Comparison of ENCODE assay signal across 9 mouse cellular contexts in the genomic region with DNA sequence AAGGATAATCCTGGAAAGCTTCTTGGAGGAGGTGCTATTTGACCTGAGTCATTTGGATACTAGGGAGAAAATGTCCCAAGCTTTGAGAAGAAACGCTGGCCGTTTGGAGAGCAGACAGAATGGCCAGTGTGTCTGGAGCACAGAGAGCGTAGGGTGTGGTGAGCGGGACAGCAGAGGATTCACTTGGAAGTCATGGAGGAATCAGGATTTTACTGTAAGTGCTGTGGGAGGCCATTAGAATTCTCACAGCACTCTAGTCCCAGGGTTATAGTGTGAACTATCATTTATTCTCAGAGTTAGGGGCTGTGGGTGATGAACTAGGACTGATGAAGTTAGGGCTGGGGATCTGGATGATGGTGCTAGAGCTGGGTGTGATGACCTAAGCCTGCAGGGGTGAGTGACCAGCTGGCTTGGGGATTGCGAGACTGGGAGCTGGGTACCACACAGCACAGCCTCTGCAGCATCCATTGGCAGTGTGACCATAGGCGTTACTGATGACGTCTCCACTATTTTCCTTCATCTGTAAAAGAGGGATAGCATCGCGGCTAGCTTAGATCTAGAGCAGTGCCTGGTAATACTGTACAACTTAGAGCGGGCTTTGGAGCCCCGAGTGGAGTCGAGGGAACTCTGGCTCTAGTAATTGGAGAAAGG. TPM values are rescaled to one million over a fixed set of nuclear protein-coding genes. Genes with fewer than 3 reads are reported as not detected.
DNase-seq lines count a peak whose midpoint lies in the region; ATAC-seq and TF ChIP-seq lines count a peak whose summit lies in the region.
"Had no signal": no experiment of that assay in that cellular context is flagged by ENCODE, and none has a peak within 500 bp of the region (broad histone marks: within the 10 kb centered on the region; RNA-seq: fewer than 3 reads in every experiment).

No protein-coding gene starts in this region.

- DNase-seq in liver, adult 2 months (ENCODE audit: extremely low read depth, low read depth, low spot score): no peak
- no peak for DNase-seq in liver
- DNase-seq in embryonic facial prominence, embryonic 11.5 days (ENCODE audit: low spot score): no peak
- DNase-seq in hindbrain, postnatal 0 days (ENCODE audit: low spot score): no peak
- DNase-seq in embryo, embryonic 11 days: no peak
- no peak for DNase-seq in embryo, embryonic 10.5 days (ENCODE audit: low spot score)
- DNase-seq in spleen, adult 12 weeks (ENCODE audit: low spot score): no peak

- WGBS in liver, adult 2 months: 81% methylated on average over 12 of the region's 12 CpGs
- 79% methylated on average over 12 of the region's 12 CpGs for WGBS in embryonic facial prominence, embryonic 11.5 days
- 84% methylated on average over 12 of the region's 12 CpGs for WGBS in hindbrain, postnatal 0 days

- H3K9ac ChIP-seq in liver, adult 2 months (ENCODE audit: low read depth, low read length): no peak overlapping the region
- peak overlapping the region; percentile 51; the same call in 1 of the 2 replicates for H3K9ac ChIP-seq in embryonic facial prominence, embryonic 11.5 days (replicated peaks; ENCODE audit: low read length)
- H3K9ac ChIP-seq in hindbrain, postnatal 0 days (replicated peaks; ENCODE audit: low read length): no peak overlapping the region

- no peak for TF ChIP-seq CTCF in liver, adult 2 months (IDR thresholded peaks at IDR 0.05; ENCODE audit: low read depth, low read length)
- TF ChIP-seq CTCF in hindbrain, postnatal 0 days (IDR thresholded peaks at IDR 0.05; ENCODE audit: low read depth): no peak

- H3K9me3 ChIP-seq in embryonic facial prominence, embryonic 11.5 days (replicated peaks; ENCODE audit: control insufficient read depth, low read length): no peaks in the 10 kb centered on the region
- no peaks in the 10 kb centered on the region for H3K9me3 ChIP-seq in hindbrain, postnatal 0 days (ENCODE audit: low read length)

- H3K4me3 ChIP-seq in liver, adult 2 months (ENCODE audit: insufficient read depth, low read depth, low read length): no peak overlapping the region
- H3K4me3 ChIP-seq in embryonic facial prominence, embryonic 11.5 days (ENCODE audit: low read depth, low read length): no peak overlapping the region
- no peak overlapping the region for H3K4me3 ChIP-seq in hindbrain, postnatal 0 days (ENCODE audit: low read length)
- peak overlapping the region; percentile 54 for H3K4me3 ChIP-seq in myocyte

- H3K79me2 ChIP-seq in liver, adult 2 months (ENCODE audit: control insufficient read depth, insufficient read depth, low read length): no peaks in the 10 kb centered on the region
- peaks cover 15% of the 10 kb centered on the region for H3K79me2 ChIP-seq in myocyte (ENCODE audit: control insufficient read depth, insufficient read depth)

- peak overlapping the region; percentile 16; the same call in 1 of the 2 replicates for H3K27ac ChIP-seq in liver, adult 2 months (replicated peaks; ENCODE audit: insufficient read depth, low read depth, low read length)
- peak overlapping the region; percentile 82; the same call in 1 of the 2 replicates for H3K27ac ChIP-seq in embryonic facial prominence, embryonic 11.5 days (replicated peaks; ENCODE audit: low read depth, low read length)
- peak overlapping the region; percentile 87; the same call in 1 of the 2 replicates for H3K27ac ChIP-seq in hindbrain, postnatal 0 days

- ATAC-seq in embryonic facial prominence, embryonic 11.5 days (replicated peaks; ENCODE audit: insufficient number of reproducible peaks, low FRiP score, low TSS enrichment, low read depth): no peak
- no peak for ATAC-seq in hindbrain, postnatal 0 days

- no peaks in the 10 kb centered on the region for H3K4me1 ChIP-seq in liver, adult 2 months (ENCODE audit: control insufficient read depth, insufficient read depth, low read length)
- peaks cover 5% of the 10 kb centered on the region; the same call in 1 of the 2 replicates for H3K4me1 ChIP-seq in embryonic facial prominence, embryonic 11.5 days (ENCODE audit: control insufficient read depth, insufficient read depth, low read length)
- peaks cover 11% of the 10 kb centered on the region for H3K4me1 ChIP-seq in hindbrain, postnatal 0 days (ENCODE audit: insufficient read depth, low read length)

- H3K27me3 ChIP-seq in liver, adult 2 months (ENCODE audit: control insufficient read depth, insufficient read depth, low read length): no peaks in the 10 kb centered on the region
- no peaks in the 10 kb centered on the region for H3K27me3 ChIP-seq in embryonic facial prominence, embryonic 11.5 days (ENCODE audit: control insufficient read depth, insufficient read depth, low read length)
- H3K27me3 ChIP-seq in hindbrain, postnatal 0 days (ENCODE audit: insufficient read depth, low read length): no peaks in the 10 kb centered on the region
- no peaks in the 10 kb centered on the region for H3K27me3 ChIP-seq in myocyte (ENCODE audit: control insufficient read depth, insufficient read depth, insufficient read length)

- H3K4me2 ChIP-seq in embryonic facial prominence, embryonic 11.5 days (ENCODE audit: low read depth, low read length): no peak overlapping the region
- H3K4me2 ChIP-seq in hindbrain, postnatal 0 days (ENCODE audit: low read depth, low read length): no peak overlapping the region; the same call in 1 of the 2 replicates
- peak overlapping the region; percentile 99 for H3K4me2 ChIP-seq in myocyte (ENCODE audit: low read depth)

- no peak overlapping the region for H3ac ChIP-seq in myocyte (ENCODE audit: control insufficient read depth, insufficient read length)

- TF ChIP-seq POLR2A in liver, adult 2 months (IDR thresholded peaks at IDR 0.05; ENCODE audit: extremely low read depth, insufficient read depth, low read length): no peak
- TF ChIP-seq POLR2A in myocyte (IDR thresholded peaks at IDR 0.05; ENCODE audit: insufficient read length, low read depth): peak; percentile 17

- H3K36me3 ChIP-seq in liver, adult 2 months (ENCODE audit: control insufficient read depth, insufficient read depth, low read length): no peaks in the 10 kb centered on the region
- H3K36me3 ChIP-seq in embryonic facial prominence, embryonic 11.5 days (replicated peaks; ENCODE audit: control insufficient read depth, insufficient read depth, low read depth, low read length): no peaks in the 10 kb centered on the region; the same call in 1 of the 2 replicates
- H3K36me3 ChIP-seq in hindbrain, postnatal 0 days (ENCODE audit: insufficient read depth, low read length): no peaks in the 10 kb centered on the region
- H3K36me3 ChIP-seq in myocyte (ENCODE audit: control insufficient read depth, insufficient read depth): peaks cover 7% of the 10 kb centered on the region

TF ChIP-seq in myocyte, 11 proteins besides CTCF, POLR2A, EP300 and RAD21:
- TF ChIP-seq MYOD1 (IDR thresholded peaks at IDR 0.05; ENCODE audit: control insufficient read depth in 1 of 3, insufficient read length in 2 of 3, low read depth in 2 of 3) (peak in 1 of 3 experiments; percentile 13), TCF12 (IDR thresholded peaks at IDR 0.05; ENCODE audit: insufficient read depth, poor library complexity, severe bottlenecking) (no peak)

RNA-seq across cellular contexts. Expression of gene Emp3, which starts 0.9 kb away (rescaled TPM):
- 2.1 and 3.6 TPM in 2 replicates for total RNA-seq in liver, adult 2 months (2014; rRNA removed)
- 8.5 and 13.6 TPM in 2 replicates for polyA plus RNA-seq in liver, adult 2 months (2012; rRNA removed)
- polyA plus RNA-seq in embryonic facial prominence, embryonic 11.5 days (2014; fragmentation: Nextera tagmentation; extraction: Ambion mirVana): 24.9 and 29.2 TPM in 2 replicates
- 4.9 and 15.3 TPM in 2 replicates for total RNA-seq in hindbrain, postnatal 0 days (2014; rRNA removed)
- 33.4 and 45.2 TPM in 2 replicates for polyA plus RNA-seq in hindbrain, postnatal 0 days (2015; fragmentation: Nextera tagmentation; extraction: Ambion mirVana)
- 409 TPM for polyA plus RNA-seq in myocyte (2012; fragmentation: generic; extraction: Trizol)

RNA-seq across cellular contexts. Expression of gene Ccdc114, which starts 1.8 kb away (rescaled TPM):
- total RNA-seq in liver, adult 2 months (2014; rRNA removed): 0.18 TPM in 1 of 2 replicates, not detected in the other
- 0.06 and 0.32 TPM in 2 replicates for polyA plus RNA-seq in liver, adult 2 months (2012; rRNA removed)
- 2.1 and 2.4 TPM in 2 replicates for polyA plus RNA-seq in embryonic facial prominence, embryonic 11.5 days (2014; fragmentation: Nextera tagmentation; extraction: Ambion mirVana)
- 6.8 and 7.5 TPM in 2 replicates for total RNA-seq in hindbrain, postnatal 0 days (2014; rRNA removed)
- 7.8 and 10.6 TPM in 2 replicates for polyA plus RNA-seq in hindbrain, postnatal 0 days (2015; fragmentation: Nextera tagmentation; extraction: Ambion mirVana)
- polyA plus RNA-seq in myocyte (2012; fragmentation: generic; extraction: Trizol): 1.0 TPM

RNA-seq across cellular contexts. Expression of gene Tmem143, which starts 25.3 kb away (rescaled TPM):
- 16.6 and 27.7 TPM in 2 replicates for total RNA-seq in liver, adult 2 months (2014; rRNA removed)
- polyA plus RNA-seq in liver, adult 2 months (2012; rRNA removed): 53.7 and 59.5 TPM in 2 replicates
- 2.7 and 3.9 TPM in 2 replicates for polyA plus RNA-seq in embryonic facial prominence, embryonic 11.5 days (2014; fragmentation: Nextera tagmentation; extraction: Ambion mirVana)
- 39.2 and 48.8 TPM in 2 replicates for total RNA-seq in hindbrain, postnatal 0 days (2014; rRNA removed)
- polyA plus RNA-seq in hindbrain, postnatal 0 days (2015; fragmentation: Nextera tagmentation; extraction: Ambion mirVana): 4.6 and 6.8 TPM in 2 replicates
- 26.9 TPM for polyA plus RNA-seq in myocyte (2012; fragmentation: generic; extraction: Trizol)

RNA-seq across cellular contexts. Expression of gene Syngr4, which starts 25.6 kb away (rescaled TPM):
- total RNA-seq in liver, adult 2 months (2014; rRNA removed): not detected in 2 replicates
- 0.12 TPM in 1 of 2 replicates, not detected in the other for polyA plus RNA-seq in liver, adult 2 months (2012; rRNA removed)
- 0.85 and 1.0 TPM in 2 replicates for polyA plus RNA-seq in embryonic facial prominence, embryonic 11.5 days (2014; fragmentation: Nextera tagmentation; extraction: Ambion mirVana)
- not detected in 2 replicates for total RNA-seq in hindbrain, postnatal 0 days (2014; rRNA removed)
- polyA plus RNA-seq in hindbrain, postnatal 0 days (2015; fragmentation: Nextera tagmentation; extraction: Ambion mirVana): 0.19 and 0.51 TPM in 2 replicates
- polyA plus RNA-seq in myocyte (2012; fragmentation: generic; extraction: Trizol): 0.23 TPM
- total RNA-seq: hematopoietic stem cell, adult 5-6 weeks had no signal

RNA-seq across cellular contexts. Expression of gene Grin2d, which starts 43.9 kb away (rescaled TPM):
- under 0.01 and 0.07 TPM in 2 replicates for total RNA-seq in liver, adult 2 months (2014; rRNA removed)
- polyA plus RNA-seq in liver, adult 2 months (2012; rRNA removed): 0.19 and 0.20 TPM in 2 replicates
- polyA plus RNA-seq in embryonic facial prominence, embryonic 11.5 days (2014; fragmentation: Nextera tagmentation; extraction: Ambion mirVana): 0.13 and 0.18 TPM in 2 replicates
- 37.8 and 44.9 TPM in 2 replicates for total RNA-seq in hindbrain, postnatal 0 days (2014; rRNA removed)
- 4.1 and 4.4 TPM in 2 replicates for polyA plus RNA-seq in hindbrain, postnatal 0 days (2015; fragmentation: Nextera tagmentation; extraction: Ambion mirVana)
- 0.65 TPM for polyA plus RNA-seq in myocyte (2012; fragmentation: generic; extraction: Trizol)

Comparison
In these comparisons a context has a peak if more than half of its experiments do, and no peak if none do; other contexts are left out.
1. H3K27ac ChIP-seq: peak in every context shown above with its lines; median percentile 87 in hindbrain, postnatal 0 days; 82 in embryonic facial prominence, embryonic 11.5 days; 16 in liver, adult 2 months.